In the genomic region with DNA sequence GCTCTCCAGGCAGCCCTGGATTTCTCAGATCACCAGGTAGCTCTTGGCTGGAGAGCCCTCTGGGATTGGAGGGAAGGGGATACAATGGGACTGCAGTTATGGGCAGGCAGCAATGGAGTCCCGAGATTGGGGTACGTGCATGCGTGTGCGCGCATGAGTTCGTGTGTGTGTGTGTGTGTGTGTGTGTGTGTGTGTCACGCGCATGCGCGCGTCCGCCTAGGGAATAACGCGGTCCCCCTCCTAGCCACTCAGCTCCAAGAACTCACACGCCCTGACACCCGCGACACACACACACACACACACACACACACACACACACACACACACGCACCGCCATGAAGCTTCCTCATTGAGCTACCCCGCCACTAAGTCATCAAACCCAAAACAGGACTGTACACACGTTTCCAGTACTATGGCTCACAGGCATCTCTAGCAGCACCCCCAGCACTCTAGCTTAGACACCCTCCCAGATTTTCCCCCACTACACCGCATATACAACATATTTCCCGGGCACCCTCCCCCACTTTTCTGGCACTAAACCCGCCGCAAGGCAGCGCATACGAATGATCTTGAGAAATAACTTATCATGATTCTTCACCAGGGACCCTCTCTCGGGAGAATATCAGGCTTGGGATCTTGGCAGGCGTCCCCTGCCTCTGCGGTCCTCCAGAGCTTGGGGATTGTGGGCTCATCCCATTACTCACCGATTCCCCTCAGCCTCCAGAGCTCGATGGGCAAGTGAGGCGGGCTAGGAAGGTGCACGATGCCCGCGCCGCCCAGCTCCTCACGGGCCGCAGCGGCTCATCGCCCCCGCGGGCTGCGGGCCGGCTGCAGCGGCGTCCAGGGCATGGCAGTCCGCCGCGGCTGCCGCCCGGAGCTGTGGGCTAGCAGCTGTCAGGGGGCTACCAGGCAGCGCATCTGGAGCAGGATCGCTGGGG, we compare ENCODE assay signal across 9 mouse cellular contexts. TPM values are rescaled to one million over a fixed set of nuclear protein-coding genes. Genes with fewer than 3 reads are reported as not detected.
DNase-seq lines count a peak whose midpoint lies in the region; ATAC-seq and TF ChIP-seq lines count a peak whose summit lies in the region.
"Had no signal": no experiment of that assay in that cellular context is flagged by ENCODE, and none has a peak within 500 bp of the region (broad histone marks: within the 10 kb centered on the region; RNA-seq: fewer than 3 reads in every experiment).

No protein-coding gene starts in this region.

- no peak overlapping the region for H3K27ac ChIP-seq in ES-Bruce4 (ENCODE audit: insufficient read depth, low read length)
- no peak overlapping the region for H3K27ac ChIP-seq in embryonic facial prominence, embryonic 12.5 days
- no peak overlapping the region for H3K27ac ChIP-seq in heart, embryonic 15.5 days
- peak overlapping the region; percentile 88 for H3K27ac ChIP-seq in left cerebral cortex, adult 2 months
- H3K27ac ChIP-seq in midbrain, embryonic 12.5 days (replicated peaks): peak overlapping the region; percentile 69

- H3K27me3 ChIP-seq in ES-Bruce4 (ENCODE audit: control insufficient read depth, insufficient read depth, low read length, poor library complexity, severe bottlenecking): peaks cover 3% of the 10 kb centered on the region
- peaks cover 40% of the 10 kb centered on the region for H3K27me3 ChIP-seq in embryonic facial prominence, embryonic 12.5 days
- H3K27me3 ChIP-seq in heart, embryonic 15.5 days: peaks cover 64% of the 10 kb centered on the region
- peaks cover 27% of the 10 kb centered on the region for H3K27me3 ChIP-seq in midbrain, embryonic 12.5 days

- peak overlapping the region; percentile 99 for H3K4me2 ChIP-seq in embryonic facial prominence, embryonic 12.5 days (replicated peaks)
- H3K4me2 ChIP-seq in heart, embryonic 15.5 days: peak overlapping the region; percentile 95
- H3K4me2 ChIP-seq in midbrain, embryonic 12.5 days (replicated peaks): peak overlapping the region; percentile 98

- H3K9ac ChIP-seq in ES-Bruce4 (ENCODE audit: low read depth, poor library complexity, severe bottlenecking): peak overlapping the region; percentile 36
- H3K9ac ChIP-seq in embryonic facial prominence, embryonic 12.5 days: peak overlapping the region; percentile 66
- H3K9ac ChIP-seq in heart, embryonic 15.5 days: peak overlapping the region; percentile 45
- peak overlapping the region; percentile 77 for H3K9ac ChIP-seq in midbrain, embryonic 12.5 days (replicated peaks)

- no peak for TF ChIP-seq CTCF in ES-Bruce4 (IDR thresholded peaks at IDR 0.05; ENCODE audit: low read depth, low read length)
- no peak for TF ChIP-seq CTCF in left cerebral cortex, adult 2 months (IDR thresholded peaks at IDR 0.05)

- intact Hi-C loops in left cerebral cortex, adult 2 months (cut with DNase I): loop anchor here (5.0 kb wide), 2 partner anchors 115 to 135 kb away; no protein-coding TSS in a partner anchor

- no peak for TF ChIP-seq EP300 in ES-Bruce4 (IDR thresholded peaks at IDR 0.05; ENCODE audit: insufficient read depth, low read depth, low read length)

- peak; percentile 82 for ATAC-seq in embryonic facial prominence, embryonic 12.5 days (ENCODE audit: insufficient number of reproducible peaks, insufficient read depth, low FRiP score, low TSS enrichment)
- peak; percentile 53 for ATAC-seq in heart, embryonic 15.5 days (replicated peaks; ENCODE audit: insufficient number of reproducible peaks, insufficient read depth, low FRiP score, low read depth)
- peak; percentile 79 for ATAC-seq in midbrain, embryonic 12.5 days (ENCODE audit: low FRiP score, low read depth)

- no peaks in the 10 kb centered on the region for H3K36me3 ChIP-seq in ES-Bruce4 (ENCODE audit: control insufficient read depth, insufficient read depth, low read length, poor library complexity, severe bottlenecking)
- no peaks in the 10 kb centered on the region for H3K36me3 ChIP-seq in embryonic facial prominence, embryonic 12.5 days
- H3K36me3 ChIP-seq in heart, embryonic 15.5 days: no peaks in the 10 kb centered on the region
- no peaks in the 10 kb centered on the region for H3K36me3 ChIP-seq in midbrain, embryonic 12.5 days

- no peak for TF ChIP-seq POLR2A in ES-Bruce4 (IDR thresholded peaks at IDR 0.05; ENCODE audit: insufficient read depth, low read length)

- peak; percentile 28 for DNase-seq in adrenal gland, postnatal 14 days
- DNase-seq in left cerebral cortex, adult 2 months (ENCODE audit: extremely low spot score in 1 of 2, low spot score in 2 of 2): peak; percentile 62 to 78
- DNase-seq in telencephalon, adult 2 months (ENCODE audit: low read depth, low spot score): peak; percentile 80
- no peak for DNase-seq in urinary bladder, adult 2 months (ENCODE audit: low spot score)

- H3K9me3 ChIP-seq in ES-Bruce4 (replicated peaks; ENCODE audit: control insufficient read depth, insufficient read depth, low read length, poor library complexity, severe bottlenecking): no peaks in the 10 kb centered on the region
- no peaks in the 10 kb centered on the region for H3K9me3 ChIP-seq in embryonic facial prominence, embryonic 12.5 days
- H3K9me3 ChIP-seq in heart, embryonic 15.5 days (replicated peaks): no peaks in the 10 kb centered on the region
- no peaks in the 10 kb centered on the region for H3K9me3 ChIP-seq in midbrain, embryonic 12.5 days

- no peaks in the 10 kb centered on the region for H3K4me1 ChIP-seq in ES-Bruce4 (ENCODE audit: control insufficient read depth, insufficient read depth, low read length)
- H3K4me1 ChIP-seq in embryonic facial prominence, embryonic 12.5 days: peaks cover 8% of the 10 kb centered on the region; the same call in 1 of the 2 replicates
- H3K4me1 ChIP-seq in heart, embryonic 15.5 days (replicated peaks): peaks cover 13% of the 10 kb centered on the region
- H3K4me1 ChIP-seq in midbrain, embryonic 12.5 days: peaks cover 20% of the 10 kb centered on the region

- 2% methylated on average over 50 of the region's 54 CpGs for WGBS in embryonic facial prominence, embryonic 12.5 days
- 2% methylated on average over 52 of the region's 54 CpGs for WGBS in heart, embryonic 15.5 days
- under 1% methylated on average over 37 of the region's 54 CpGs for WGBS in midbrain, embryonic 12.5 days

- peak overlapping the region; percentile 62 for H3K4me3 ChIP-seq in ES-Bruce4 (ENCODE audit: low read depth, low read length)
- peak overlapping the region; percentile 56 for H3K4me3 ChIP-seq in embryonic facial prominence, embryonic 12.5 days
- peak overlapping the region; percentile 57 for H3K4me3 ChIP-seq in heart, embryonic 15.5 days
- H3K4me3 ChIP-seq in left cerebral cortex, adult 2 months: peak overlapping the region; percentile 68
- H3K4me3 ChIP-seq in midbrain, embryonic 12.5 days: peak overlapping the region; percentile 65

RNA-seq across cellular contexts. Expression of a gene that starts 0.8 kb away (rescaled TPM):
- polyA plus RNA-seq in ES-Bruce4 (2011; ENCODE audit: insufficient read depth, insufficient read length, low read depth, missing spikeins): 0.70 and 1.0 TPM in 2 replicates
- 0.67 and 1.7 TPM in 2 replicates for total RNA-seq in adrenal gland, postnatal 14 days (2021)
- polyA plus RNA-seq in embryonic facial prominence, embryonic 12.5 days (2016; fragmentation: Nextera tagmentation; extraction: Ambion mirVana): 0.73 and 1.1 TPM in 2 replicates
- 0.60 TPM in 2 replicates for polyA plus RNA-seq in heart, embryonic 15.5 days (2015; fragmentation: Nextera tagmentation; extraction: Ambion mirVana)
- total RNA-seq in left cerebral cortex, adult 2 months (2021): 10 to 100 TPM; 23.4 to 24.2 TPM
- 1.8 and 2.6 TPM in 2 replicates for polyA plus RNA-seq in midbrain, embryonic 12.5 days (2016; fragmentation: Nextera tagmentation; extraction: Ambion mirVana)
- polyA plus RNA-seq in urinary bladder, adult 2 months (2012; rRNA removed): 0.51 and 0.75 TPM in 2 replicates
- polyA plus RNA-seq: spleen, adult 2 months had no signal

RNA-seq across cellular contexts. Expression of a gene that starts 47.1 kb away (rescaled TPM):
- 1.4 and 2.2 TPM in 2 replicates for polyA plus RNA-seq in ES-Bruce4 (2011; ENCODE audit: insufficient read depth, insufficient read length, low read depth, missing spikeins)
- total RNA-seq in adrenal gland, postnatal 14 days (2021): 0.78 and 1.2 TPM in 2 replicates
- polyA plus RNA-seq in embryonic facial prominence, embryonic 12.5 days (2016; fragmentation: Nextera tagmentation; extraction: Ambion mirVana): 0.19 and 0.22 TPM in 2 replicates
- 0.14 and 0.22 TPM in 2 replicates for polyA plus RNA-seq in heart, embryonic 15.5 days (2015; fragmentation: Nextera tagmentation; extraction: Ambion mirVana)
- 1 to 10 TPM; 1.8 to 2.6 TPM for total RNA-seq in left cerebral cortex, adult 2 months (2021)
- polyA plus RNA-seq in midbrain, embryonic 12.5 days (2016; fragmentation: Nextera tagmentation; extraction: Ambion mirVana): 0.26 and 0.50 TPM in 2 replicates
- 1.6 and 1.9 TPM in 2 replicates for polyA plus RNA-seq in urinary bladder, adult 2 months (2012; rRNA removed)

Comparison
In these comparisons a context has a peak if more than half of its experiments do, and no peak if none do; other contexts are left out.
1. H3K27ac ChIP-seq: peak in left cerebral cortex, adult 2 months (single experiment) and midbrain, embryonic 12.5 days (single experiment); none in ES-Bruce4 (single experiment), embryonic facial prominence, embryonic 12.5 days (single experiment) and heart, embryonic 15.5 days (single experiment).
2. Peak in every context shown above with its lines, with median percentiles within 50 percentile points of each other: H3K4me3 ChIP-seq, H3K9ac ChIP-seq, ATAC-seq and H3K4me2 ChIP-seq.